Mouse (Mus musculus): ENCODE data around the gene Lin28a.

DNA sequence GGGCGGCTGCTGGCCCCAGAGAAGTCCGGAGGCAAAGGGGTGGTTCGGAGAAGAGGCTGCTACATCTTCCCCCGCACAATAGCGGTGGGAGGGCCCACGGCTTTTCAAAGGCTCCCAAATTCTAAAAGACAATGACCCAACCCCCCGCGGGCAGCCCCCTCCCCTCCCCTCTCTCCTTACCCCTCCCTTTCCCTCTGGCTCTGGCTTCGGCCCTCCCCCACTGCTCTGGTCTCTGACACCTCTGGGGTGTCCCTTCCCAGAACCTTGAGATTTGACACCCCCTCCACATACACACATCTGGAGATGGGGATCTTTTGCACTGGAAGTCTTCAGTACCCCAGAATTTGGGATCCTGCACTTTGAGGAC lies at the start of gene Lin28a:
- TF ChIP-seq CTCF (IDR thresholded peaks at IDR 0.05; ENCODE audit: low read depth) (no peak), EP300 (IDR thresholded peaks at IDR 0.05; ENCODE audit: low read depth) (no peak)
